Mouse (Mus musculus) kidney, adult 18-20 months (tissue): ENCODE data around the gene Rassf2.

Experiments used
- DNase-seq: peaks from one replicate; pipeline ENCODE4 v3.0.0; 2021

Rassf2 gene

DNA sequence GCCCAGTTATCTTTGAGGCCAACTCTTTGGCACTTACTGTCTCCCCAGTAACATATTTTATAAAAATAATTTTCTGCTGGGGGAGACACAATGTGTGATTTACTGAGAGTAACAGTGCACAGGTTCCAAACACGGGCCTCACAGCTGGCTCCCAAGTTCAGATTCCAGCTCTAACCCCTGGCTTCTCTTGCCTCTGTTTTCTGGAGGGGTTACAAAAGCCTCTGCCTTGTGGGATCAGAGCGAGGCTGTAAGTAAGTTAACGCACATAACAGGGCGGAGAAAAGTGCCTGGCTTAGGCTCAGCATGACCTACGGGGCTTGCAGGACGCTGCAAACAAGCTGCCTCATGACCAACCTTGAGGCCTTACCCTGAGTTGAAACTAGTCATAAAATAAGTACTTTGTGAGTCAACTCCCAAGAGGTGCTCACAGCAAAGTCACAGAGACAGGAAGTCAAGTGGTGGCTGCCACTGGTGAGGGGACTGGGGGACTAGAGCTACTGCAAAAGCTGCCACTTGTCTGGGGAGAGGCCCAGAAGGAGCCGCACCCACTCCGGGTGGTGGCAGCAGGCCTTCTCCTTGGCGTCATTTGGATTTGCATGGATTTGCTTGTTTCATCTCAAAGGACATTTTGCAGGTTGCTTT is 25.4 kb downstream of the Rassf2 start:
- no peak for DNase-seq

DNA sequence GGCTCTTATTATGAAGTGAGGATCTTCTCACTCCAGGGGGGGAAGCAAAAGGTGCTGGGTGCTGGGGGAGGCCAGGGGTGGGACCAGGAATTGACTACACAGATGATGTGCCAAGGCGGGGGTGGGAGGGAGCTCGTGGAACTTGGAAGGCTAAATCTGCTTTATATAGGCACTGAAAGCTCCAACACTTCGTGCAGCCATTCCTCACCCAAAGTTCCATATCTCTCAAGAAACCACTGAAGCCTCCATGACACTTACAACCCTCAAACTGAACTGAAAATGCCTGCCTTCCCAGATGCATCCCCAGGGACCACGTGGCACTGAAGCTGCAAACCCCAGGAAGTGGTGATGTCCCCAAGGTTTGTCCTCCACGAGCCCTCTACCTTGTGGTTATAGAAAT is 26.1 kb downstream of the Rassf2 start:
- DNase-seq: no peak

DNA sequence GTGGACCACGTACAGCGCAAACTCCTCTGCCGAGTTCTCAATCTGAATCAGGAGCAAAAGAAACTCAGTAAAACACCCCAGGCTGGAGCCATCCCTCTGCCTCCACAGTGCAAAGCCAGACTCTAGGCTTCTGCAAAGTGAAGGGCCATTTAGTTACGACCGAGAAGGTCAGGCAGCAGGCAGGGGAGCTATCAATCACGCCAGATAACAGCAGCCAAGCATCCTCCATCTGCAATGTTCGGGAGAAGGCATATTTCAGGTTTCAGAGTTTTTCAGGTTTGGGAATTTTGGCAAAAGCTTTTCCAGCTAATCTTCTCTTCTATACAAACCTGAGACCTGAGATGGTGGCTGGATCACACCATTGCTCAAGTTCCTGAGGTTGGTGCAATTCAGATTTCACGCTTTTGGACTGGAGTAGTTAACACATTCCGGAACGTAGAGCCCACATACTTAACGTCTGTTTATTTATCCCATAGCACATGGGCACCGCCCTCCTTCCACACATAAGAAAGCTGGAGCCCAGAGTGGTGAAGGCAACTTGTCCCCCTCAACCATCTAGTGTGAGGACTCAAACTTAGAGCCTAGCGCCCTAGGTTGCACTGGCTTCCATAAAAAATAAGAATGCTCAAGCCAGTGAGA is 28.2 kb downstream of the Rassf2 start:
- DNase-seq: no peak

DNA sequence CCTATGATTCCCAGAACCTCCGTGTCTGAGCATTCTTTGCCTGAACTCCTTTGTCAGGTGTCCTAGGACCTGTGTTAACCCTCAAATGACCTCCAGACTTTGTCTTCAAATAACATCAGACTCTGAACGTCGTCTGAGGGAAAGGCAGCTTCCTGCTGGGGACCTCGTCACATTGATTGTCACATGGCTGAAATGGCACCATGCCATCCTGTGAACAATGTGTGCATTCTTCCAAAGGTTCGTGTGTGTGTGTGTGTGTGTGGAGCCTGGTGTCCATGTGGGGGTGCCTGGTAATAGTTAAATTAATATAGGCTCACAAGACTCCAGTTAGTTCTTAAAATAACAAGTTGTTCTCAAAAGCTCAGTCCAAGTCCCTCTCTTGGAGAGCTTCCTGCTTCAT is 32.7 kb downstream of the Rassf2 start:
- DNase-seq: no peak

DNA sequence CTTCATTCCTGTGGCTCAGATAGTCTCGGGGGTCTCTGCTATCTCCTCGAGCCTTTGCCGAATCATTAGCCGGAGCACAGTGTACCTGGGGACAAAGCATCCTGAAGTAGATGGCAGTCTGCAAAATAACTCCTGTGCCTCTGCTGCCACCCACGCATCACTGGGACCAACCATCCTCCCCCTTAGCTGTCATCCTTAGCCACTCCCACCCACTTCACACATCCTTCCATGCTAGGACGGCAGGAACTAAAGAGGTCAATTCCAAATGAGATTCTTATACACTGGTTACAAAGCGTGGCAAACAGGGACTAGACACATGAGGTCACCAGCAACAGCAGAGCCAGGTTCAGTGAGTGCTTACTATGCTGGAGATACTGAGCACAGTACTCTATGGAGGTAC is 33.7 kb downstream of the Rassf2 start:
- no peak for DNase-seq

DNA sequence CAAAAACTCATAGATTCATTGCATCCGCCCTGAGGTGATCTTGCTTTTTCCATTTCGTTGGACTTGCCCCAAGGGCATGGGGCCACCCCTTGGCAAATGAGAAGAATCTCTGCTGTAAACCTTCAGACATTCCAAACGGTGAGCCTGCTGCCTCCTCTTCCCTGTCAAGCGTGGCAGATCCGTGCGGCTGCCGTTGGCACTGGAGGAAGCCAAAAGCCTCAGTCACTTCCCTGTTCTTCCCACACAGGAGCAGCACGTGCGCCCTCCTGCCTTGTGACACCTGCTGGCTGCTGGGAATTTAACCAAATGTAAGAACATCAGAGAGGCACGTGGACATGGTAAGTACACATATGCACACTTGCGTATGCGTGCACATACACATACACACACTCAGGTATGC is 34.3 kb downstream of the Rassf2 start:
- no peak for DNase-seq

DNA sequence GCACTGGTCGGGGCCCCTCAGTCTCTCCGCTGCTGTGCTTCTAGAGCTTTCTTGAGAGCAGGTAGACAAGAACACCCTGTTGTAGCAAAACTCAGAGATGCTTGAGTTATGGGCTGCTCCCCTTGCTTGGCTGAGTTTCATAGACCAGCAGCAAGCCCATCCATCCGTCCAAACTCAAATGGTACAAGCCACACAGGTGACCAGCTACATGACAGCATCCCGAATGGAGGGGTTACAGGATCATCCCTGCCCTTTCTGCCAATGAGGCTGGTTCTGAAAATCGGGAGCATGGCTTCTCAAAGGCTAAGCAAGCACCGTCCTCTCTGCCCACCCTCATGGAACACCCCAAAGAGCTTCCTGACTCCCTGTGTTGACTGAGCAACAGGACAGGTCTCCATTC is 35.1 kb downstream of the Rassf2 start:
- DNase-seq: no peak

DNA sequence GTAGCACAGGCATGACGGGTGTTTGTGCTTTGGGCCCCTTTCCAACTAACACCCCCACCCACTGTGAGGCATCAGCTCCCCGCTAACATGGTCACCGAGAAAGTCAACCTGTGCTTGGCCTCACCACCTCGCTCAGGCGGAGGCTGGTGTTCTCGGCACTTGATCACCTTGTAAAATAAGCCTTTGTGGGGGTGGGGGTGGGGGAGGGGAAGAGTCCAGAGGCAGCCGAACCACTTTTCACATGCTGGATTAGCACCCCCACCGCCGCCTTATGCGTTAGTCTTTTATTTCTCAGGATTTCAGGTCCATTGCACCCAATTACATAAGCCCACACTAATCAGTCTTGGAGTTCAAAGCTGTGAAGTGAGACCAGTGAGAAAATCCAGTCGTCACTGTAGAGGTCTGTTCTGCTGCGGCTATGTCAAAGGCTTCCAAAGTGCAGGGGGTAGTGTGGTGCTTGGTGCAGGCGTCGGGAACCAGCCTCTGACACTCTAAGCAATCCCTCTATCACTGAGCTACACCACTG is 36.4 kb downstream of the Rassf2 start:
- DNase-seq: no peak

DNA sequence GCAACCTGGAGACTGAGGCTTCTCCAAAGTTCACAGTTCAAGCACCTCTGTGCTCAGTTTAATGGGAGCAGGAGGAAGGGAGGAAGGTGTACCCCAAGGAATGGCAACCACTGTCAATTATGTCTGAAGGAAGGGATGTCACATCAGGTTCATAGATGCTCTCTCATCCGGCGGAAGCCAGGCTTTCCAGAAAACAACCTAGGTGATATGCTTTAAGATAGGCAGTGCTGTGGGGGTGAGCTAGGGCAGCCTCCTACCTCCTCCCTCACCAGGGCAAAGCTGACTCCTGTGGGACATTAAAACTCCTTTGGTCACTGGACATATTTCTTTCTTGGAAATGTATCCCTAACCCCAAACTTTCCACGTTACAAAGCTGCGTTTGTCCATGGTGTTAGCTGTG is 36.9 kb downstream of the Rassf2 start:
- DNase-seq: no peak

DNA sequence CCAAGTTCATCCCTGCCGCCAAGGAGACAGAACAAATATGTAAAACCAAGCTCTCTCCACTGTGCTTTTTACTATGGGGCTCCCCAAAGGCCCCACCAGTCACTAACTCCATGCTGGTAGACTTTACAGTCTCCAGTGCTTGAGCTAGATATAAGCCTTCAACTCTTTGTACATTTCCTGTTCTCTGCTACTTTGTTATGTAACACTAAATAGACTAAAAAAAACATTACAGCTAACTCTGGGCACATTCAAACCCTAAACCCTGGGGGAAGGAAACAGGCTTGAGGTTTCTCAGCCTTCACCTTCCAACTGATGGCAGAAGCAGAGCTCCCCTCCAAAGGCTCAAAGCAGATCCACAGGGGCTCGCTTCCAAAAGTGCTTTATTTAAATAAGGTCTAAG is 37.6 kb downstream of the Rassf2 start:
- DNase-seq: no peak

DNA sequence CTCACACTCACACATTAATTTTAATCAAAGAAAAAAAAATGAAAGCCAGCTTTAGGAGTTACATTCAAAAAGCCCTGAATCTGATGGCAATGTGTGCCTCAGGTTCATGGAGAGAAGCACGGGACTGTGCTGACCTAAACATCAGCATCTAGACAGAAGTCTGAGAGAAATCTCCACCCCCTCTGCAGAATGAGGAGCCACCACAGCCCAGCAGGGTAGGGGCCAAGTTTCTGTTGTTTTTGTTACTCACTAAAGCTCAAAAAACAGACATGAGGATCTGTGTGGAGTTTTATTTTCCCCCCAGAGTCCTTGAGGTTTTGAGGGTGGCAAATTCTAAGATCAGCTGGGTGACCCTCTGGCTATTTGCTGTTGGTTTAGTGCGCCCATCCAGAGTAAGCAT is 41.5 kb downstream of the Rassf2 start:
- no peak for DNase-seq

DNA sequence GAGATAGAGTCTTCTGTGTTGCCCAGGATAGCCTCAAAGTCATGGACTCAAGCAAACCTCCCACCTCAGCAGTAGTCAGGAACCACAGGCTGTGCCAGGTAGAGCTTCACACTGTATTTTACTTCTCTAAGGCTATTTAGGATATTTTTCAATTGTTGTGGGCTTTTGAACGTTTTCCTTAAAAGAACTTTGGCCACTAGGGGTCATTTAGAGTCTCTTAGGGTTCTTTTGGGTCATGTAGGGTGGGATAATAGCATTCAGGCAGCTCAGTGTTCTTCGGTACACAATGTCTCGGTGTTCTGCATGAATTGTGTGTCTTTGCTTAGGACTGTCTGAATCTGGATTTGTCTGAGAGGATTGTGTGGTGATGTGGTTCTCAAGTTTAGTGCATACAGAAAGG is 42.1 kb downstream of the Rassf2 start:
- no peak for DNase-seq

DNA sequence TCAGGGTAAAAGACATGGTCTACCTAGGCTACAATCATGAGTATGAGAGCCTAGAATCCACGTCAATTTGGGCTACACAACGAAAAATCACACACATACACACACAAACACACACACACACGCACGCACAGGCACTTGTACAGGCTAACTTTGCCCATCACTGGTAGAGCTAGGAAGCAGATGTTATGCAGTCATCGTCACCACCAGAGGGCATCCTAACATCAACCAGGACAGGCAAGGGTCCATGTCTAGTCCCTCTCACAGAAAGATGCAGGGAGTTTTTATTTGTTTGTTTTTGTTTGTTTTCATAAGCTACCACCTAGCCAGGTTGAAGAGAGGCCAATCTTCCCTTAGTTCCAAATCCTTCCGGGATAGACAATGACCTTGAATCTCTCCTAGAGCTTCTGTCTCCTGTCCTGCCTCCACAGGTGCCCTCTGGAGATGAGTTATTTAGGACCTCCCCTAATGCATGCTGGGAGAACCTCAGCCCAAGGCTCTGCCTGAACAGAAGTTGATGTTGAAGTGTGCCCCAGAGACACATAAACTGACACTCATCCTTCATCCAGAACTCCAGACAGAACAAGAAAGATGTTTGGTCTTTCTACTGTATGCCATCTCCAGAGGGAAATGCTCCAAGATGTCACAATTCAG is 47.4 kb downstream of the Rassf2 start:
- peak; percentile 35 for DNase-seq

DNA sequence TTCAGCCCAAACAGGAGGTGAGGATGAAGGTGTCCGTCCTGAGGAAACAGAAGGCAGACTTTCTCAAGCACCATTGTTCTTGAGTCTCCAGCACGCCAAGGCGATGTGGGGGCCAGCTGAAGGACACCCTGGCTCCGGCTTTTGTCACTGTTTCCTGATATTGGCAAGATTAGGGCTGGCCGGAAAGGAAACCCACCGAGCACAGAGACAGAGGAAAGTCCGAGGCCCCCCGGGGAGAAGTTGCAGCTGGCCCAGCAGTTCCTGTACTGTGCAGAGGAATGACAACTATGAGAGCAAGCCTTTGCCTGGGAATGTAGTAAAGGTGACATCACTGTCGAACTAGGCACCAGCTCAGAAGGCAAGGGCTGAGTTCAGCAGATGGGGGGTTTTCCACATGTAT is 49.2 kb downstream of the Rassf2 start:
- peak; percentile 27 for DNase-seq

DNA sequence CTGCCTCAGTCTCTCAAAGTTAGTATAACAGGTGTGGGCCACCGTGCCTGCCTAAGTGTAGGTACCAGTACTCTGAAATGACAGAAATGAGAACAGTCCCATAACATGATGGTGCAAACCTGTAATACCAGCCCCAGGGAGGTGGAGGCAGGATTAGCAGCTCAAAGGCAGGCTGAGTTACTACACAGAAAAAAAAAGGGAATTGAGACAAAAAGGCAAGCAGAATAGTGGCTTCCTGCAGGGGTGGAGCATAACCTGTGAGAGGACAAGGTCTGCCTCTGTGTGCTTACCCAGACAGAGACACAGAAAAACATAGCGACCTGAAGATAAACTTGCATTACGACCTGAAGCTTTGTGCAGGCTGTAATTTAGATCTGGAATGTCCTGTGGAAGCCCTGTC is 53.4 kb downstream of the Rassf2 start:
- DNase-seq: no peak

DNA sequence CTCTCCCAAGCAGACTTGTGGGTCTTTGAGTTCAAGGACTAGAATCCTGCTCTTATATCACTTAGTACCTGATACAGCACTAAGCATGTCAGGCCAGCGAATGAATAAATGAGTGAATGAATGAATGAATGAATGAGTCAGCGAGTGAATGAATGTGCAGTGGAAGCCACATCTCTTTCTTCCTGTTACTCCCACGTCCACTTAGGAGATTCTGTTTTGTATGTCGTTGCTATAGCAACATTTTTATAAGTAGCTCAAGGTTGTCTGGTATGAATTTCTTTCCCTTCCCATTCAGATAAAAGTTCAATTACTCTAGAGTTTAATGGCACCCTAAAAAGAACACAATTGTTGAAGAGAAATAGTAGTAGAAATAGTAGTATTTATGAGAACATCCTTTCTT is 59.0 kb downstream of the Rassf2 start:
- no peak for DNase-seq

DNA sequence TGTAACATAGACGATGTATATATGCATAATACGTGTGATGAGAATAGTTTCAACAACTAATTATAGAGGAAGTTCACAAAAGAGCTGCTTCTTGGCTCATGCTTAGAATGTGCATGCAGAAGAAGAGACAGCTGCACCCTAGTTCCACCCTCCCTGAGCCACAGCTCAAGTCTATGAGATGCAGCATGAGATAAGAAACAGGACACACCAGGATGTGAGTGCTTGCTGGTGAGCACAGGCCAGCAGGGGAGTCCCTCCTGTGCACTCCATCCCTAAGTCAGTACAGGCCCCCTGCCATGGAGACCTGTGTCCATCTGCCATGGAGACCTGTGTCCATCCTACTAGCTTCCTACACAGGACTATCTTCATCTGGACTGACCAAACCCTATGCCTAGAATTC is 59.5 kb downstream of the Rassf2 start:
- no peak for DNase-seq

DNA sequence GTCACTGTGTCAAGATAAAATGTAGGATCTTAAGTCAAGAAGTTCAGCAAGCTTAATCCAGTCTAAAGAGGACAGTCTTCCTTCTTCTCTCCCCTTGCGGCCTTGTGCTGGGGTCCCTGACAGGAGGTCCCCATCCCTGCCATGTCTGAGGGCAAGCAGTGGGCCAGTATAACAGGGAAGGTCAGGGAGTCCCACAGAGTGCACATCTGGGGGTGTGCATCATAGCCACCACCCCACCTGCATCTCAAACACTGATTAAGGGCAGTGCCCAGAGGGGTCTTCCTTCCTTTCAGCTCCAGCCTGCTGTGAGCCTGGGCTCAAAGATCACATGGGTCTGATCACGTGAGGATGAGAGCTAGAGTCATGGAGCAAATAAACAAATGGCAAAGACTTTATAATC is 68.4 kb downstream of the Rassf2 start:
- no peak for DNase-seq

DNA sequence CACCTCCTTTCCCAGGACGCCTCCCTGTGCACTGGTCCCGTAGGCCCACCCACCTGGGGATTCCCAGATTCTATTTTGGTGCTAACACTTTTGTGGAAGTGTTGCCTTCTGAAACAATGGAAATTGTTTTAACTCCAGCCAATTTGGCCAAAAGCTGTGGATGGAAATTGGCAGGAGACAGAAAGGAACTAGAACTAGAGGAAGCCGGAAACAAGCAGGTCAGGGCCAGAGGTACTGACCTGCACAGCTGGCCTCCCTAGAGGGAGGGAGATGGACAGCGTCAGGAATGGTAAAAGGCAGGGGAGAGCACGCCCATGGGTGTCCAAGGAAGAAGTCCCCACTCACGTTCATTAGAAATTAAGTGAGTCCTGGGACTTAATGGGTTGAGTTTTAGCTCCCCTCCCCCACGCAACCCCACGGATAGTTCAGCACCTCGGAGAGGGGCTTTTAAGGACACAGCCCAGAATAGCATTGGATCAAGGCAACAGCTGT is 72.3 kb downstream of the Rassf2 start:
- no peak for DNase-seq

DNA sequence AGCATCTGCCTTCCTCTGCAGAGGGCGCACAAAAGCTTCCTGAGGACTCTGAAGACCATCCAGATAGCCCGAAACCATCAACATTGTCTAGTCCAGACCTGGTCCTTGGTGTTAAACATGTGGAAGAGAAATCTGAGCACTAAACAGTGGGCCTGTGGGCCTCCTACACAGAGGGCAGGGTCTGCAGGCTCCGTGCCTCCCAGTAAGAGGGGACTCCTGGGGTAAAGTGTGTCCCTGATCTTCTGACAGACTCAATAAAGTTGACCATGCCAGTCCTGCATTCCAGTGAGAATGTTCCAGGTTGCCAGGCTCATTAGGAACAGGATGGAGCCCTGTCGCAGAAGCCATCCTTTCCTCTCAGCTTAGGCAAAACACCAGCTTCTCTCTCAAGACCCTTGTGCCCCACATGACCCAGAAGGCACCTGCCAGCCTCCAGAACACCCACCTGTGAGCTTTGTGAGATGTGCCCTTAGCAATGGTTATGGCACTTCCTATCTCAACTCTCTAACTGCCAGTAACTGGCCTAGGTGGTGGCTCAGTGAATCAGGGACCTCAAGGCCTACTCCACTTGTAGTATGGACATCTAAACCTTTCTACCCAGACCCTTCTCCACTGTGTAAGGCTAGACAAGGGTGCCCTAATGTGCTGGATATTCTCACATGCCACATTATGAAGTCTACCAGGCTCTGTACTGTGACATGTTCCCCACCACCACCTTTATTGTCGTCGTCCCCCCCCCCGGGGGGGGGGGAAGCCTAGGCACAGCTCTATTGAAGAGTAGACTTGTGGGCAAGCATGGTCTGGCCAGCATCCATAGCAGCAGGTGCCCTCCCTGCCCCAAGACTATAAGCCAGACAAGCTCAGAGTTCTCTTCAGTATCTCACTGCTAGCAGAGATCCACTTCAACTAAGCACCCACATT is 73.5 kb downstream of the Rassf2 start:
- no peak for DNase-seq

DNA sequence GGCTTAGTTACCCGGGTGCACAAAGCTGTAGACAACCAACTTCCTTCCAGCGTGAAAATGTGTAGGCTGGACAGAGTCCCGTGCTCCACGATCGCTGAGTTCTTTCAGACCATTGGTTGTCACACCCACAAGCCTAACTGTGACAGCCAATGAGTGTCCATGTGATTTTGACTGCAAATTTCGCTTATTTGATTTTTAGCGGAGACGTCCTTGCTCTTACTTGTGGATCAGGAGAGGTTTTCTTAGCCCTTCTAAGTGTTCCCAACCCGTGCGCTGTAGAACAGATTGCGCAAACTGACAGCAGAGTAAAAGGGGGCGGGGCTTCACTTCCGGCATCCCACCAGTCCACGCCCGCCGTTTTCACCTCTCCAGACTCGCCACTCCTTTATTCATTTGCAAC is 74.8 kb downstream of the Rassf2 start:
- peak; percentile 36 for DNase-seq

DNA sequence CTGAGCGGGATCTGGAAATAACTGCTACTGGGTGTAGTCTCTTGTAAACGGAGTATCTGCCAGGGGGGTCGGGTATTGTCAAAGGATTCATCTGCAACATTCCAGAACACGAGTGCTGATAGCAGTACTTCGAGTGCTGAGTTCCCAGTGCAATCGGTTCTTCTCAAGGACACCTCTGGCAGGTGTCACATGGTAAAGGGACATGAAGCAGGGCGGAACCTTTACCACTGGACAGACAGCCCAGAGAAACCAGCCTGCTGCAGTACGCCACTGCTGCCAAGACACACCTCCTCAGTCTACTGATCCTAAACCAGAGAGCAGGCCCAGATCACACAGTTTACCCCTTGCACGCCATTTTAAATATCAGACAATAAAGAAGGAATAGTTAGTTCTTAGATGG is 75.2 kb downstream of the Rassf2 start:
- DNase-seq: no peak

DNA sequence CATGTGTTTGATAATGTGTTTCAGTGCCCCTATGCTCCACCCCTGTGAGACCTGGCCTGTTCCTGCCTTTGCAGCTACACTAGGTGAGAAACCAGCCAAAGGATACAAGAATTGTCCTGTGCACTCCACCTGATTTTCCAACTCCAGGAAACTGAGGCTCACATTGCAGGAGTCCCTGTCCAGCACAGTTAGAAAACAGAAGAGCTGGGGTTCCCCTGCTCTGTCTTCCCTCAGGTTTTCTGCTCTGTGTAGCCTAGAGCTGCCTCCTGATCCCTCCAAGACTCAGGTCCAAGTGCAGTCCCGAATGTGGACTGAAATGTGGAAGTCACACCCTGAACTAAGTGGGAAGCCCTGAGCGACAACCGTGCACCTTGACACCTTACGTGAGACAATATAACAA is 76.3 kb downstream of the Rassf2 start:
- peak; percentile 2 for DNase-seq
